Mouse (Mus musculus): Measurements from ENCODE around the gene Ulbp1. TPM values are rescaled to one million over a fixed set of nuclear protein-coding genes. Genes with fewer than 3 reads are reported as not detected.
"Not testable (repeated sequence)": the region's sequence is repeated elsewhere in the genome, so short reads cannot be mapped to it uniquely, and the experiment has no call there.

Gene Ulbp1
- total RNA-seq (2021), result under 1 TPM; 0.05 to 0.11 TPM

- peak; percentile 5 to 10 for DNase-seq (ENCODE audit: low spot score in 2 of 2)
- intact Hi-C loops (cut with DNase I), result no loop called here
Measured at GRCm38 (mm10) chr10:7473197-7473889, at the start of gene Ulbp1. TSS of gene Ulbp1 (minus strand) at chr10:7473638.

GRCm38 (mm10) chr10:7498180-7498579 lies 24.7 kb upstream of the Ulbp1 start:
- DNase-seq (ENCODE audit: low spot score in 2 of 2); intact Hi-C loops (cut with DNase I): not testable (repeated sequence)

GRCm38 (mm10) chr10:7492384-7492783 lies 18.9 kb upstream of the Ulbp1 start:
- DNase-seq (ENCODE audit: low spot score in 2 of 2); intact Hi-C loops (cut with DNase I): not testable (repeated sequence)

GRCm38 (mm10) chr10:7483650-7484049 lies 10.2 kb upstream of the Ulbp1 start:
- no peak for DNase-seq (ENCODE audit: low spot score in 2 of 2)
- intact Hi-C loops (cut with DNase I), result no loop called here

GRCm38 (mm10) chr10:7474225-7474624 lies 787 bp upstream of the Ulbp1 start:
- DNase-seq (ENCODE audit: low spot score in 2 of 2); intact Hi-C loops (cut with DNase I): not testable (repeated sequence)

GRCm38 (mm10) chr10:7471664-7472063 lies 1.8 kb downstream of the Ulbp1 start:
- no peak for DNase-seq (ENCODE audit: low spot score in 2 of 2)
- intact Hi-C loops (cut with DNase I), result no loop called here

GRCm38 (mm10) chr10:7470457-7470856 lies 3.0 kb downstream of the Ulbp1 start:
- intact Hi-C loops (cut with DNase I), result no loop called here

GRCm38 (mm10) chr10:7469716-7470414 lies 3.6 kb downstream of the Ulbp1 start:
- intact Hi-C loops (cut with DNase I), result loop anchor here (5.0 kb wide), 1 partner anchor 132 kb away; no protein-coding TSS in a partner anchor
- DNase-seq (ENCODE audit: low spot score in 2 of 2), result peak; percentile 37 to 53

More at GRCm38 (mm10) chr10:7470457-7470856, 3.0 kb downstream of the Ulbp1 start:
- no peak for DNase-seq (ENCODE audit: low spot score in 2 of 2)

- intact Hi-C loops (cut with DNase I), result no loop called here
- DNase-seq (ENCODE audit: low spot score in 2 of 2), result no peak
Measured at GRCm38 (mm10) chr10:7462006-7462405, 11.4 kb downstream of the Ulbp1 start.

- intact Hi-C loops (cut with DNase I), result no loop called here
Measured at GRCm38 (mm10) chr10:7438928-7439327, 34.5 kb downstream of the Ulbp1 start.

GRCm38 (mm10) chr10:7393143-7394035 lies 80.0 kb downstream of the Ulbp1 start:
- intact Hi-C loops (cut with DNase I), result no loop called here
- DNase-seq (ENCODE audit: low spot score in 2 of 2), result peak in 1 of 2 experiments; percentile 4

More at GRCm38 (mm10) chr10:7438928-7439327, 34.5 kb downstream of the Ulbp1 start:
- DNase-seq (ENCODE audit: low spot score in 2 of 2), result no peak

- peak in 1 of 2 experiments; percentile 6 for DNase-seq (ENCODE audit: low spot score in 2 of 2)
- intact Hi-C loops (cut with DNase I), result no loop called here
Measured at GRCm38 (mm10) chr10:7391935-7392930, 81.2 kb downstream of the Ulbp1 start.

GRCm38 (mm10) chr10:7391561-7391934 lies 81.9 kb downstream of the Ulbp1 start:
- DNase-seq (ENCODE audit: low spot score in 2 of 2), result no peak
- intact Hi-C loops (cut with DNase I), result no loop called here

GRCm38 (mm10) chr10:7391108-7391507 lies 82.3 kb downstream of the Ulbp1 start:
- DNase-seq (ENCODE audit: low spot score in 2 of 2), result peak in 1 of 2 experiments; percentile 7
- intact Hi-C loops (cut with DNase I), result no loop called here

Other genes with a start within 250 kb of the Ulbp1 start
- 100 to 1,000 TPM; 137 to 167 TPM for gene Lrp11, start 116.2 kb upstream of the Ulbp1 start, total RNA-seq (2021)
- 1 to 10 TPM; 4.4 to 4.5 TPM for gene Nup43, start 193.9 kb upstream of the Ulbp1 start, total RNA-seq (2021)
- 100 to 1,000 TPM; 179 to 195 TPM for gene Pcmt1, start 207.5 kb upstream of the Ulbp1 start, total RNA-seq (2021)
- 10 to 100 TPM; 30.3 to 34.3 TPM for gene Lats1, start 207.6 kb upstream of the Ulbp1 start, total RNA-seq (2021)

All from left cerebral cortex, postnatal 36 days (tissue).